Mouse (Mus musculus) ES-E14 (cell line): ENCODE results near the gene Slc9a8.

Experiments used
- CHD2 ChIP-seq: IDR thresholded peaks from 2 replicates; pipeline ENCODE4 v1.6.1; 2014; ENCODE audit warnings: mild to moderate bottlenecking, low read depth, low read length, inconsistent platforms
- MAFK ChIP-seq: IDR thresholded peaks from 2 replicates; pipeline ENCODE4 v1.6.1; 2014; ENCODE audit warnings: mild to moderate bottlenecking, low read depth, low read length, inconsistent platforms; ENCODE audit not compliant: insufficient read depth

GRCm38 (mm10) chr2:167463802-167464201, 42.3 kb downstream of the Slc9a8 start:
- no peak for TF ChIP-seq MAFK
- TF ChIP-seq CHD2 = no peak
